Mouse (Mus musculus): ENCODE results near the gene Gm11020.

The Gm11020 gene

GRCm38 (mm10) chr8:104341678-104342077, 20.3 kb downstream of the Gm11020 start:
- DNase-seq (ENCODE audit: low read depth in 1 of 2, low spot score in 2 of 2), result no peak

DNA sequence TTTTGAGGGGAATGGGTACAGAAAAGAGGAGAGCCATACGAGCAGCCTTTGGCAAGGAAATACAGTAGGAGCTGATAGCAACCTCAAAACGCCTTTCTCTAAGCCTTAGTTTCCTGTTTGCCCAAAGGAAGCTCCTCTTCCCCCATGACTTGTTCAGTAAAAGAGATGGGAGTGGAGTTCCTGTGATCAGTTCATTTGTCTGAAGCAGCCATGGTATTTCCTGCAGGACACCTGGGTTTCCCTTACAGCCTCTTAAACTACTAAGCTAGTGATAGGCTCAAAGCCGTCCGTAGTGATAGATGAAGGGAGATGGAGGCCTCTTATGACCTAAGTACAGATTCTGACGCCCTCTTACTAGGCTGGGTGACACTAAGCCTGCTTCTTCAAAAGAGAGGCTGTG, 21.1 kb downstream of the Gm11020 start:
- DNase-seq (ENCODE audit: low read depth in 1 of 2, low spot score in 2 of 2), result no peak

GRCm38 (mm10) chr8:104343957-104344356, 22.6 kb downstream of the Gm11020 start:
- peak in 1 of 2 experiments; percentile 56 for DNase-seq (ENCODE audit: low read depth in 1 of 2, low spot score in 2 of 2)

- DNase-seq (ENCODE audit: low read depth in 1 of 2, low spot score in 2 of 2), result no peak
Measured at GRCm38 (mm10) chr8:104344622-104345021, 23.3 kb downstream of the Gm11020 start.

- DNase-seq (ENCODE audit: low read depth in 1 of 2, low spot score in 2 of 2), result no peak
Measured at GRCm38 (mm10) chr8:104346706-104347105, 25.3 kb downstream of the Gm11020 start.

- no peak for DNase-seq (ENCODE audit: low read depth in 1 of 2, low spot score in 2 of 2)
Measured at GRCm38 (mm10) chr8:104348971-104349370, 27.6 kb downstream of the Gm11020 start.

- DNase-seq (ENCODE audit: low read depth in 1 of 2, low spot score in 2 of 2), result no peak
Measured at GRCm38 (mm10) chr8:104350047-104350446, 28.7 kb downstream of the Gm11020 start.

GRCm38 (mm10) chr8:104353186-104353585, 31.8 kb downstream of the Gm11020 start:
- DNase-seq (ENCODE audit: low read depth in 1 of 2, low spot score in 2 of 2), result no peak

DNA sequence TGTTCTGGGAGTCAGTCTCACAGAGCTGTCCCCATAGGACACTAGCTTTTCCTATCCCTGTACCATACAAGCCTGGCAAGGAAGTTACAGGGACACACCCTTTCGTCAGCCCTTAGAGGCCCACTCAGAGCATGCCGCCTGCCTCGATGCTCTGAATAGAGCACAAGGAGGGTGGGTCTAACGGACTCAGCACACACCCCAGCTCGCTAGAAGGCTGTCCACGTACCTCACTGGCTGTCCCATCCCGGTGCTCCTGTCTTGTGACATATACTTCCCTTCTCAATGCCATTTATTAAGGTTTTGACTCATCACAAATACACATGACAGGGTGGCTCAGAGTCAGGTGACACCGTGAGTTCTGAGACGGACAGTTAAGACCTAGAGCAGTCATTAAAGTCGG, 33.1 kb downstream of the Gm11020 start:
- DNase-seq (ENCODE audit: low read depth in 1 of 2, low spot score in 2 of 2), result no peak

DNA sequence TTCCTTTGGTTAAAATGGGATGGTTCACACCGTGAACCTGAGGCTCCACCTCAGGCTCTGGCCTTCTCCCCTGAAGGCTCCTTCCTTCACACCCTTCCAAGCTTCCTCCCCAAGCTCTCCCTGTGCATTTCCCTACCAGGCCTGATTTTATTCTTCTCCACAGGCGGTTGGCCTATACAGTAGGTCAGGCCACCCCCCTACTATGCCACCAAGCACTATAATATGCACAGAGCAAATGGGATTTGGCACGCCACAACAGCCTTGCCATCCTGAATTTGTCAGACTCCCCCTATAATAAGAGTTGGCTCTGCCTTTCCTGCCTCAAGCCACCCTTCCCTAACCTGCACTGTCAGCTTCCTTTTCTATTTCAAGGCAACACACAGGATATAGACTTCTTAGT, 37.3 kb downstream of the Gm11020 start:
- no peak for DNase-seq (ENCODE audit: low read depth in 1 of 2, low spot score in 2 of 2)

DNA sequence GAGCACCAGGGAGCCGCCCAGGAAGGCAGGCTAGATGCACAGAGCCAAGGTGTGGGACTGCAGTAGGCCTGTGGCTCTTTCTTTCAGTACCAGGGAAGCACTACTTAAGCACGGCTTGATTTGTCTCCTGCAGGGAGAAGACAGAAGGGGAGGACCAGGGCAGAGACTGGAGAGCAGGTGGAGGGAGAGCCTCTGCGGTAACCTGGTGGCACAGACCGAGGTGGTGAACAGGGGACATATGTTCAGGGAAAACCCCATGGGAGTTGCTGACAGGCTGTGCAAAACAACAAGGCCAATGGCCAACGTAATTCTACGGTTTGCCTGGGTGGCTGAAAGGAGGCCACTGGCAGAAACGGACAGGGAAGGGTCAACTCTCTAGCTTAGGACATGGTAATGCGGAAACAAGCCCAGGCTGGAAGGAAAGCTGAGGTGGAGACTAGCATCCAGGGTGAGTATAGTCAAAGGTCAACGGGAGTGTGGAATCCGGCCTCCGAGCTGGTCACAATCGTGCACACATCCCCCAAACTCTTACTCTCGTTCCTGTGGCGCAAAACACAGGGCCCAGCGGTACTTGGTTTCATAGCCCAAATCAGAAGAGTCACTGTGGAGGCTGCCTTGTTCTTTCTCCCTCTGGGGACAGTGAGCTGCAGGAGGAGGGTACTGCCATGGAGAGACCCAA, 38.5 kb downstream of the Gm11020 start:
- no peak for DNase-seq (ENCODE audit: low read depth in 1 of 2, low spot score in 2 of 2)

- no peak for DNase-seq (ENCODE audit: low read depth in 1 of 2, low spot score in 2 of 2)
Measured at GRCm38 (mm10) chr8:104365695-104366094, 44.3 kb downstream of the Gm11020 start.

DNA sequence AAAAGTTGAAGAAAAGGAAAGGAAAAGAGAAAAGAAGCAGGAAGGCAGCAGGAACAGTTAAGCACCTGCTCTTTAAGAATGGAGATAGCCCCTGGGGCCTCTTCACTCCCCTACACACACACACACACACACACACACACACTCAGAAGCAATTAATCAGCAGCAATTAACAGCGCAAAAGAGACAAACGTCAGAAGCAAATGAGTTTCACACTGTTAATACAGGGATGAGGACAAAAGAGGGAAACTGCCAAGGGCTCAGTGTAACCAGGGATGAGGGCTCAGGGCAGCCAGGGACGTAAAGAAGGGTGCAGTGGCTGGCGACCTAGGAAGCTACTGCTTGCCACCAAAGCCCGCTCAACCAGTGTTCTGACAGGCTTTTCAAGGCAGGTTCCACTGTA, 46.0 kb downstream of the Gm11020 start:
- DNase-seq (ENCODE audit: low read depth in 1 of 2, low spot score in 2 of 2), result no peak

DNA sequence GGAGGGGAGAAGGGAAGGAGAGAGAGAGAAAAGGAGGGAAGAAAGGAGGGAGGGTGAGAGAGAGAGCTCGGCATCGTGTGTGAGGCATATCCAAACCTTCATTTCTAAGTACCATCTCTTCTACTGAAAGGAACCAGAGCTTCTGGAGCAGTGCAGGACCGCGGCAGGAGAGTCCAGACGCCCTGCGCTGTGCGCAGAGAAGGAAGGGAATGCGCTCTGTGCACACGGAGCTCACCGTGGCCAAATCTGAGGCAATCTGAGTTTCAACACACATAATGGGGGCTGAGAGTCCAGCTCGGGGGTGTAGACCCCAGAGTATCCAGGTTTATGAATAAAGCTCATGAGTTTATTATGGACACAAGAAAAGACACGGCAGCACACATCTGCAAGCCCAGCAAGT, 48.2 kb downstream of the Gm11020 start:
- DNase-seq (ENCODE audit: low read depth in 1 of 2, low spot score in 2 of 2), result no peak

DNA sequence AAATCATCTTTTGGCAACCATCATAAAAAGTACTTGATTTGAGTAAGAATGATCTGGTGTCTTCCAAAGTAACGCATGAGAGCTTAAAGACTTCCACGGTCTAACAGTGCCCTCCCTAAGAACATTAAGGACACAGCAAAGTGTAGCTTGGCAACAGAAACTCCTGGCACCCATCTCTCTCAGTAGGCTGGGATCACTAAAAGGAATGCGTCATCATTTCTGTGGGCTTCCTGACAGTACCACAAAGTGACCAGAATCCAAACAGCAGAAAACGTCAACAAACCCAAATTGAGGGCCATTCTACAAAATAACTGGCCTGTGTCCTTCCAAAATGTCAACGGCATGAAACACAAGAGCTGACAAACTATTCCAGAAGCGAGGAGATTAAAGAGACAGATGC, 48.7 kb downstream of the Gm11020 start:
- no peak for DNase-seq (ENCODE audit: low read depth in 1 of 2, low spot score in 2 of 2)

DNA sequence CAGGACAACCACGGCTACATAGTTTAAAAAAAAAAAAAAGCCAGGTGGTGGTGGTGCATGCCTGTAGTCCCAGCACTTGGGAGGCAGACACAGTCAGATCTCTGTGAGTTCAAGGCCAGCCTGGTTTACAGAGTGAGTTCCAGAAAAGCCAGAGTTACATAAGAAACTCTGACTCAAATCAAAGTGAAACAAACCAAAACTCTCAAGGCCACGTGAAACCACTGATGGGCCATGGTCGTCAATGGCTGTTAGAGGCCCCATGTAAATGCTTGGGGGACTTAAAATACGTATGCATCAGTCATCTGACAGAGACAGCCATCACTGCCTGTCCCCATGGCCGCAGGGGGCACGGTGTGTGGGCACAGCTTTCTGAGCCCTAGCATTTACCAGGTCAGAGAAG, 49.8 kb downstream of the Gm11020 start:
- DNase-seq (ENCODE audit: low read depth in 1 of 2, low spot score in 2 of 2), result no peak

All from monocyte, adult 2 months (primary cell).